Mouse (Mus musculus): ENCODE measurements around the gene Dact3. TPM values are rescaled to one million over a fixed set of nuclear protein-coding genes. Genes with fewer than 3 reads are reported as not detected.

Dact3 gene
- polyA plus RNA-seq, 1 experiment: 154 TPM

GRCm38 (mm10) chr7:16914453-16915343 lies 39.6 kb downstream of the Dact3 start:
- no peak for DNase-seq (ENCODE audit: extremely low spot score in 1 of 2, low spot score in 1 of 2)

- no peak for DNase-seq (ENCODE audit: extremely low spot score in 1 of 2, low spot score in 1 of 2)
These were observed 40.6 kb downstream of the Dact3 start for GRCm38 (mm10) chr7:16915461-16916340.

GRCm38 (mm10) chr7:16916342-16917265 lies 41.5 kb downstream of the Dact3 start:
- DNase-seq (ENCODE audit: extremely low spot score in 1 of 2, low spot score in 1 of 2): no peak

GRCm38 (mm10) chr7:16917447-16917846 lies 42.3 kb downstream of the Dact3 start:
- no peak for DNase-seq (ENCODE audit: extremely low spot score in 1 of 2, low spot score in 1 of 2)

GRCm38 (mm10) chr7:16918014-16918413 lies 42.9 kb downstream of the Dact3 start:
- peak in 1 of 2 experiments; percentile 81 for DNase-seq (ENCODE audit: extremely low spot score in 1 of 2, low spot score in 1 of 2)

- no peak for DNase-seq (ENCODE audit: extremely low spot score in 1 of 2, low spot score in 1 of 2)
These were observed 43.6 kb downstream of the Dact3 start for GRCm38 (mm10) chr7:16918670-16919069.

GRCm38 (mm10) chr7:16919395-16920149 lies 44.5 kb downstream of the Dact3 start:
- no peak for DNase-seq (ENCODE audit: extremely low spot score in 1 of 2, low spot score in 1 of 2)

- DNase-seq (ENCODE audit: extremely low spot score in 1 of 2, low spot score in 1 of 2): no peak
These were observed 45.0 kb downstream of the Dact3 start for GRCm38 (mm10) chr7:16920150-16920579.

GRCm38 (mm10) chr7:16920818-16921791 lies 46.0 kb downstream of the Dact3 start:
- peak in 1 of 2 experiments; percentile 51 for DNase-seq (ENCODE audit: extremely low spot score in 1 of 2, low spot score in 1 of 2)

GRCm38 (mm10) chr7:16921881-16922335 lies 46.8 kb downstream of the Dact3 start:
- no peak for DNase-seq (ENCODE audit: extremely low spot score in 1 of 2, low spot score in 1 of 2)

GRCm38 (mm10) chr7:16922360-16922973 lies 47.4 kb downstream of the Dact3 start:
- DNase-seq (ENCODE audit: extremely low spot score in 1 of 2, low spot score in 1 of 2): peak in 1 of 2 experiments; percentile 66

- DNase-seq (ENCODE audit: extremely low spot score in 1 of 2, low spot score in 1 of 2): peak in 1 of 2 experiments; percentile 50
These were observed 48.3 kb downstream of the Dact3 start for GRCm38 (mm10) chr7:16923283-16924036.

- peak; percentile 98 to 100 for DNase-seq (ENCODE audit: extremely low spot score in 1 of 2, low spot score in 1 of 2)
These were observed 49.1 kb downstream of the Dact3 start, which contains the start of gene Calm3 for GRCm38 (mm10) chr7:16924037-16924834. Calm3 (minus strand) TSS chr7:16924114.

GRCm38 (mm10) chr7:16928341-16928740 lies 53.2 kb downstream of the Dact3 start:
- no peak for DNase-seq (ENCODE audit: extremely low spot score in 1 of 2, low spot score in 1 of 2)

GRCm38 (mm10) chr7:16930850-16931249 lies 55.7 kb downstream of the Dact3 start:
- peak in 1 of 2 experiments; percentile 93 for DNase-seq (ENCODE audit: extremely low spot score in 1 of 2, low spot score in 1 of 2)
